Mouse (Mus musculus) monocyte, adult 2 months (primary cell): ENCODE measurements around the gene Cyp46a1.

ENCODE experiments used
- DNase-seq, 2 experiments: peaks; one replicate each; pipeline ENCODE4 v3.0.0; 2022; ENCODE audit warnings: low spot score in 2 of 2, low read depth in 1 of 2

Gene Cyp46a1

GRCm38 (mm10) chr12:108355986-108356385 is 21.8 kb downstream of the Cyp46a1 start:
- DNase-seq = no peak

- DNase-seq = no peak
Measured at GRCm38 (mm10) chr12:108363796-108364195, 29.6 kb downstream of the Cyp46a1 start.

- DNase-seq = no peak
Measured at GRCm38 (mm10) chr12:108365340-108365739, 31.2 kb downstream of the Cyp46a1 start.

- no peak for DNase-seq
Measured at GRCm38 (mm10) chr12:108365868-108366267, 31.7 kb downstream of the Cyp46a1 start.

GRCm38 (mm10) chr12:108367909-108368308 is 33.7 kb downstream of the Cyp46a1 start:
- DNase-seq = no peak

GRCm38 (mm10) chr12:108368921-108369320 is 34.7 kb downstream of the Cyp46a1 start:
- no peak for DNase-seq

- no peak for DNase-seq
Measured at GRCm38 (mm10) chr12:108370596-108371428, 36.6 kb downstream of the Cyp46a1 start, which contains the start of gene Eml1. Eml1 (plus strand) TSS chr12:108370957.

- DNase-seq = no peak
Measured at GRCm38 (mm10) chr12:108371429-108371765, 37.2 kb downstream of the Cyp46a1 start.

GRCm38 (mm10) chr12:108372241-108372640 is 38.1 kb downstream of the Cyp46a1 start:
- DNase-seq = no peak

- DNase-seq = no peak
Measured at GRCm38 (mm10) chr12:108373611-108374010, 39.4 kb downstream of the Cyp46a1 start.

- no peak for DNase-seq
Measured at GRCm38 (mm10) chr12:108374689-108375088, 40.5 kb downstream of the Cyp46a1 start.

GRCm38 (mm10) chr12:108378379-108379133 is 44.4 kb downstream of the Cyp46a1 start:
- DNase-seq = no peak

GRCm38 (mm10) chr12:108386476-108387232 is 52.5 kb downstream of the Cyp46a1 start:
- no peak for DNase-seq

GRCm38 (mm10) chr12:108389718-108390117 is 55.5 kb downstream of the Cyp46a1 start:
- DNase-seq = no peak

- DNase-seq = no peak
Measured at GRCm38 (mm10) chr12:108392254-108393044, 58.3 kb downstream of the Cyp46a1 start.

GRCm38 (mm10) chr12:108393082-108393481 is 58.9 kb downstream of the Cyp46a1 start:
- DNase-seq = no peak

- no peak for DNase-seq
Measured at GRCm38 (mm10) chr12:108393637-108394036, 59.5 kb downstream of the Cyp46a1 start.

- DNase-seq = no peak
Measured at GRCm38 (mm10) chr12:108394534-108395284, 60.5 kb downstream of the Cyp46a1 start.

- DNase-seq = no peak
Measured at GRCm38 (mm10) chr12:108395285-108395660, 61.1 kb downstream of the Cyp46a1 start.
